Mouse (Mus musculus) lung, adult 10 weeks (tissue): ENCODE results near the gene Gm21913. TPM values are rescaled to one million over a fixed set of nuclear protein-coding genes. Genes with fewer than 3 reads are reported as not detected.

Experiments
- polyA plus RNA-seq: library from polyadenylated mRNA; stranded (reverse); fragments of 350-450 nt; fragmentation: Illumina TruSeq; extraction: RNeasy Lipid Tissue Mini Kit (QIAGEN cat#74804); gene quantifications from one replicate; pipeline ENCODE4 v1.2.3, GENCODE M21; 2014; ENCODE audit warnings: low read depth, low replicate concordance; ENCODE audit not compliant: insufficient read depth

Gene Gm21913
- not detected for polyA plus RNA-seq

DNA sequence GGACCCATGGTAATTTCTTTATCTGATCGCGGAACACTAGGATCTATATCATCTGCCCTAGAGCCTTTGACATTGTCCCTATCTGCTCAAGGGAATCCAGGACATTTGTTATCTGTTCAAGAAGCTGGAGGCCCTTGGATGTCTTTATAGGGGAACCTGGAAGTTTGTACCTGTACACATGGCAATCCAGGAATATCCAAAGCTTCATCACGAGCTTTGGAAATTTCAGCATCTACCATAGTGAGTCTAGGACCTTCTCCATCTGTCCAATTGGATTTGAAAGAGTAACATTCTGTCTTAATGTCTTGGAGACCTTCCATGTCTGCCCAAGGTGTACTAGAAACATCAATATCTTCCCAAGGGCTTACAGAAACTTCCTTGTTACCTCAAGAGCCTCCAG lies at the start of gene Gm21913:
Gm21913 (plus strand) TSS at position 301 of the 400 bp plus-strand sequence.

Other genes with a start within 250 kb of the Gm21913 start
- not detected for gene Gm29110, start 153.4 kb upstream of the Gm21913 start, polyA plus RNA-seq